Comparison of ENCODE assay signal across 9 mouse cellular contexts in the genomic region with DNA sequence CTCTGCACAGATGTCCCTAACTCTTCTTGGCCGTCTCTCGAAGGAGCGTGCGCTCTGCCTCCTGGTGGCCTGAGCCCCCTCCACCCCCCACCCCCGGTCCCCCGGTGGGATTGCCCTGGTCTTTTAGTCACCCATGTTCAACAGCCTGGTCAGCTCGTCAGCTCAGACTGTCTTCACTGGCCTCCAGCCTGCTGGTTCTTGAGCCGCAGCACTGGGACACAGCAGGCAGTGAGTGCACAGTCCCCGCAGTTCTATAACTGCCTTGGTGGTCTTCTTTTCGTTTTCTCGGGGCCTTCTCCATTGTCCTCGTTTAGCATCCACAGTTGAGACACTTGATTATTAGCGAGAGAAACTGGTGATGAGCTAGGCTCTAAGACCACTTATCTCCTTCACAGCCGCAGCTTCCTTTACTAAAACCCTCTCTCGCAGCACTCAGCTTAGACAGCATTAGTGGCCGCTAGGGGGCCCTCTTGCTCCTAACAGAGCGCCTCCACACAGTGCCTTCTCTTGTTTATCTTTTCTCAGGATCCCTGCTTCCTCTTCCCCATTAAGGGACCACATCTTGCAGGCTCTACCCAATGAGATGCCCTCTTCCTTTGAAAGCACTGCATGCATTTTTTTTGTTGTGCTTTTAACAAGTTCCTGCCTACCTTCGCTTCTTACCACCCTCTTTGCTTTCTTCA. TPM values are rescaled to one million over a fixed set of nuclear protein-coding genes. Genes with fewer than 3 reads are reported as not detected.
DNase-seq lines count a peak whose midpoint lies in the region; ATAC-seq lines count a peak whose summit lies in the region.
"Had no signal": no experiment of that assay in that cellular context is flagged by ENCODE, and none has a peak within 500 bp of the region (broad histone marks: within the 10 kb centered on the region; RNA-seq: fewer than 3 reads in every experiment).

No protein-coding gene starts in this region.

- H3K27me3 ChIP-seq in hindbrain, embryonic 13.5 days, result no peaks in the 10 kb centered on the region
- H3K27me3 ChIP-seq: liver, embryonic 15.5 days had no signal

- H3K27ac ChIP-seq in hindbrain, embryonic 13.5 days, result no peak overlapping the region
- H3K27ac ChIP-seq: liver, embryonic 15.5 days had no signal

- 0 out of 2 replicates have a peak overlapping the region, but pooled peaks have one; percentile 15 for H3K4me2 ChIP-seq in hindbrain, embryonic 13.5 days
- H3K4me2 ChIP-seq: liver, embryonic 15.5 days had no signal

- H3K9me3 ChIP-seq in hindbrain, embryonic 13.5 days, result no peaks in the 10 kb centered on the region
- H3K9me3 ChIP-seq: liver, embryonic 15.5 days had no signal

- H3K4me1 ChIP-seq in hindbrain, embryonic 13.5 days (replicated peaks), result peaks cover 38% of the 10 kb centered on the region
- H3K4me1 ChIP-seq: liver, embryonic 15.5 days had no signal

- ATAC-seq in hindbrain, embryonic 13.5 days (ENCODE audit: low FRiP score), result peak; percentile 73
- ATAC-seq in megakaryocyte, adult 5-6 weeks (ENCODE audit: poor library complexity, severe bottlenecking), result peak; percentile 94

- H3K4me3 ChIP-seq in hindbrain, embryonic 13.5 days, result no peak overlapping the region
- H3K4me3 ChIP-seq: liver, embryonic 15.5 days had no signal

- H3K9ac ChIP-seq in hindbrain, embryonic 13.5 days, result peak overlapping the region; percentile 43
- H3K9ac ChIP-seq: liver, embryonic 15.5 days had no signal

- peaks cover 5% of the 10 kb centered on the region for H3K36me3 ChIP-seq in hindbrain, embryonic 13.5 days
- H3K36me3 ChIP-seq: liver, embryonic 15.5 days had no signal

- WGBS in hindbrain, embryonic 13.5 days, result 30% methylated on average over 18 of the region's 18 CpGs

- peak; percentile 76 for DNase-seq in NIH3T3 (ENCODE audit: low read depth)
- peak; percentile 78 for DNase-seq in cerebellum, adult 9-10 months
- DNase-seq in frontal cortex, postnatal 25 days (ENCODE audit: low spot score in 2 of 2), result peak; percentile 55 to 68
- peak; percentile 45 to 50 for DNase-seq in layer of hippocampus, postnatal 36 days
- peak; percentile 75 to 87 for DNase-seq in right cerebral cortex, postnatal 10 days (ENCODE audit: low spot score in 2 of 2)
- DNase-seq in urinary bladder, postnatal 36 days (ENCODE audit: low spot score in 2 of 2), result peak; percentile 56 to 59

RNA-seq across cellular contexts. Expression of a gene that starts 52.0 kb away (rescaled TPM):
- 674 and 689 TPM in 2 replicates for polyA plus RNA-seq in hindbrain, embryonic 13.5 days (2015; fragmentation: Nextera tagmentation; extraction: Ambion mirVana)
- total RNA-seq in layer of hippocampus, postnatal 36 days (2021), result 100 to 1,000 TPM; 540 to 554 TPM
- 25.8 and 34.1 TPM in 2 replicates for total RNA-seq in megakaryocyte, adult 5-6 weeks (2015)
- 15.9 and 17.3 TPM in 2 replicates for total RNA-seq in megakaryocyte, adult 5-6 weeks (2017)

Comparison
In these comparisons a context has a peak if more than half of its experiments do, and no peak if none do; other contexts are left out.
1. RNA of a gene that starts 52.0 kb away (total RNA-seq): 540 to 554 TPM in layer of hippocampus, postnatal 36 days; 15.9 to 34.1 TPM in megakaryocyte, adult 5-6 weeks; every median in the first group is over 10 times any median in the second.
2. Peak in every context shown above with its lines, with median percentiles within 50 percentile points of each other: DNase-seq.